Mouse (Mus musculus) myocyte (in vitro differentiated cells): Measurements from ENCODE around the gene Lefty1.

Source experiments
- POLR2A ChIP-seq: IDR thresholded peaks from one replicate; pipeline ENCODE4 v1.6.1; 2011; ENCODE audit warnings: low read depth, mild to moderate bottlenecking, control low read depth, moderate library complexity; ENCODE audit not compliant: insufficient read length
- POLR2AphosphoS2 ChIP-seq: IDR thresholded peaks from one replicate; pipeline ENCODE4 v1.6.1; 2011; ENCODE audit warnings: low read depth, control low read depth; ENCODE audit not compliant: insufficient read length

- TF ChIP-seq POLR2A (no peak), POLR2AphosphoS2 (no peak)
Observed at GRCm38 (mm10) chr1:180892808-180893207, 42.0 kb upstream of the Lefty1 start, which contains the start of gene Lefty2.
